Comparison of ENCODE assay signal across 8 mouse cellular contexts in genomic region chr12:99407318-99407716, GRCm38 (mm10).
A peak's percentile ranks its signal among the peaks of the same experiment; 100 is the strongest.
DNase-seq lines count a peak whose midpoint lies in the region; ATAC-seq and TF ChIP-seq lines count a peak whose summit lies in the region.

No protein-coding gene starts in this region.

- H3K27me3 ChIP-seq in G1E (ENCODE audit: insufficient read depth, low read length) = 0 out of 2 replicates have a peak, but pooled peaks cover 3% of the 10 kb centered on the region
- H3K27me3 ChIP-seq in liver, embryonic 16.5 days (ENCODE audit: control insufficient read depth, insufficient read depth, low read depth, low read length) = no peaks in the 10 kb centered on the region

- peak overlapping the region; percentile 45; the same call in 1 of the 2 replicates for H3K27ac ChIP-seq in liver, embryonic 16.5 days (ENCODE audit: low read length)

- WGBS in liver, embryonic 16.5 days (ENCODE audit: insufficient replicate concordance) = 56% methylated on average over 6 of the region's 6 CpGs

- H3K4me2 ChIP-seq in liver, embryonic 16.5 days (ENCODE audit: low read depth, low read length) = peak overlapping the region; percentile 58

- peak; percentile 32; the same call in 1 of the 2 replicates for ATAC-seq in G1E (ENCODE audit: extremely low read depth, insufficient number of reproducible peaks, low FRiP score, poor library complexity, severe bottlenecking)
- peak; percentile 47 for ATAC-seq in granulocyte monocyte progenitor cell, adult 5-6 weeks (replicated peaks; ENCODE audit: poor library complexity, severe bottlenecking)
- peak; percentile 53; the same call in 1 of the 2 replicates for ATAC-seq in liver, embryonic 16.5 days (ENCODE audit: low read depth)

- H3K4me3 ChIP-seq in G1E (ENCODE audit: low read depth, low read length) = no peak overlapping the region; the same call in 1 of the 2 replicates
- peak overlapping the region; percentile 47 for H3K4me3 ChIP-seq in liver, embryonic 16.5 days (ENCODE audit: low read depth, low read length)

- DNase-seq in heart, adult 18-20 months = peak; percentile 48 to 65
- no peak for DNase-seq in heart, postnatal 25 days (ENCODE audit: low spot score)
- no peak for DNase-seq in G1E (ENCODE audit: low spot score)
- DNase-seq in cerebellum, adult 18-20 months = no peak
- no peak for DNase-seq in spleen, postnatal 10 days (ENCODE audit: low spot score in 2 of 2)
- DNase-seq in frontal cortex, postnatal 36 days (ENCODE audit: low spot score in 2 of 2) = no peak

- peaks cover 5% of the 10 kb centered on the region for H3K4me1 ChIP-seq in G1E (ENCODE audit: insufficient read depth, low read depth, low read length)
- H3K4me1 ChIP-seq in liver, embryonic 16.5 days (ENCODE audit: control insufficient read depth, low read depth, low read length) = peaks cover 7% of the 10 kb centered on the region

- H3K9ac ChIP-seq in liver, embryonic 16.5 days (ENCODE audit: low read depth, low read length) = 0 out of 2 replicates have a peak overlapping the region, but pooled peaks have one; percentile 36

- H3K9me3 ChIP-seq in G1E (replicated peaks) = peaks cover 25% of the 10 kb centered on the region
- H3K9me3 ChIP-seq in liver, embryonic 16.5 days (replicated peaks; ENCODE audit: control insufficient read depth, low read length) = peaks cover 3% of the 10 kb centered on the region; the same call in 1 of the 2 replicates

- no peaks in the 10 kb centered on the region for H3K36me3 ChIP-seq in G1E (replicated peaks)
- H3K36me3 ChIP-seq in liver, embryonic 16.5 days (ENCODE audit: control insufficient read depth, insufficient read depth) = no peaks in the 10 kb centered on the region

- intact Hi-C loops in heart, postnatal 25 days (cut with DNase I) = no loop called here

- TF ChIP-seq CTCF in G1E (IDR thresholded peaks at IDR 0.05; ENCODE audit: low read depth, low read length) = no peak

Comparison
In these comparisons a context has a peak if more than half of its experiments do, and no peak if none do; other contexts are left out.
1. DNase-seq: peak in heart, adult 18-20 months (2 of 2); none in heart, postnatal 25 days (single experiment), G1E (single experiment), cerebellum, adult 18-20 months (0 of 2), spleen, postnatal 10 days (0 of 2) and frontal cortex, postnatal 36 days (0 of 2).
2. Peak in every context shown above with its lines, with median percentiles within 50 percentile points of each other: ATAC-seq.